Mouse (Mus musculus) forebrain, embryonic 16.5 days (tissue): ENCODE results near the gene Bcl3. TPM values are rescaled to one million over a fixed set of nuclear protein-coding genes. Genes with fewer than 3 reads are reported as not detected.
A peak's percentile ranks its signal among the peaks of the same experiment; 100 is the strongest.

ENCODE experiments used
- ATAC-seq: fragments of 200-750 bp; cut with Nextera tagmentation; 2 replicates; pipeline ENCODE4 v1.8.0; 2017; ENCODE audit warnings: mild to moderate bottlenecking, moderate library complexity
- H3K27ac ChIP-seq: fragments of 300-500 bp; sonication (generic); 2 replicates; pipeline ENCODE4 v1.5.1; 2014; ENCODE audit warnings: low read length, control low read depth
- H3K27me3 ChIP-seq: fragments of 300-500 bp; sonication (generic); replicated peaks from 2 replicates; pipeline ENCODE4 v1.6.1; 2014; ENCODE audit warnings: low read length; ENCODE audit not compliant: control insufficient read depth, insufficient read depth
- H3K36me3 ChIP-seq: fragments of 300-500 bp; sonication (generic); 2 replicates; pipeline ENCODE4 v1.6.1; 2014; ENCODE audit not compliant: control insufficient read depth, insufficient read depth
- H3K4me1 ChIP-seq: fragments of 300-500 bp; sonication (generic); replicated peaks from 2 replicates; pipeline ENCODE4 v1.6.1; 2014; ENCODE audit warnings: low read length; ENCODE audit not compliant: control insufficient read depth, insufficient read depth
- H3K4me2 ChIP-seq: fragments of 300-500 bp; sonication (generic); 2 replicates; pipeline ENCODE4 v1.6.1; 2014; ENCODE audit warnings: mild to moderate bottlenecking, low read length, control low read depth
- H3K4me3 ChIP-seq: fragments of 300-500 bp; sonication (generic); replicated peaks from 2 replicates; pipeline ENCODE4 v1.5.1; 2014; ENCODE audit warnings: mild to moderate bottlenecking, low read length, control low read depth
- H3K9ac ChIP-seq: fragments of 300-500 bp; sonication (generic); replicated peaks from 2 replicates; pipeline ENCODE4 v1.6.1; 2014; ENCODE audit warnings: low read depth, low read length, control low read depth
- H3K9me3 ChIP-seq: fragments of 300-500 bp; sonication (generic); 2 replicates; pipeline ENCODE4 v1.6.1; 2016; ENCODE audit warnings: low read length; ENCODE audit not compliant: control insufficient read depth
- WGBS: fragments of 180-500 bp; shearing (Covaris S2); extraction: QIAGEN DNeasy Blood & Tissue Kit; methylation state at CpG from one replicate; pipeline ENCODE4 v1.1.7; 2014; 5-methylcytosine and 5-hydroxymethylcytosine counted together
- polyA plus RNA-seq: library from polyadenylated mRNA; unstranded; fragments of >200 nt; fragmentation: Nextera tagmentation; extraction: Ambion mirVana; gene quantifications from 2 replicates; pipeline ENCODE4 v1.2.1, GENCODE M21; 2015

Bcl3 gene
- polyA plus RNA-seq, 1 experiment from 2014 or later = 0.92 TPM

DNA sequence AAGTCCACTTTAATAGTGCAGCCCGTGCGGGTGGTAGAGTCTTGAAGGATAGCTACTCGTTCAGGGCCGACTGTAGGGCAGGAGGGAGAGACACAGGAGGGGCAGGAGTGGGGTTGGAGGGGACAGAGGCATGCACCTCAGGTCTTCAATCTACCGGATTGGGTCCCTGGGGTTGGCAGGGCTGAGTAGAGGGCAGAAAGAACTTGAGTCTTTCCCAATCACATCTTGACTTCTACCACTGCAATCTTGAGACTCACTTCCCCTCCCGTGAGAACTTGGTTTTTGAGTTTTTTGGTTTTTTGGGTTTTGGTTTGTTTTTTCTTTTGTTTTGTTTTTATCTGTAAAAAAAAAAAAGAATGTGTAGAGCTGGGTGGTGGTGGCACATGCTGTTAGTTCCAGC is 33.7 kb upstream of the Bcl3 start:
- Histone ChIP-seq H3K36me3 (no peaks in the 10 kb centered on the region), H3K9ac (no peak overlapping the region), H3K27me3 (no peaks in the 10 kb centered on the region), H3K4me3 (no peak overlapping the region), H3K4me2 (no peak overlapping the region), H3K4me1 (peaks cover 5% of the 10 kb centered on the region; the same call in 1 of the 2 replicates), H3K27ac (no peak overlapping the region), H3K9me3 (no peaks in the 10 kb centered on the region)
- 85% methylated on average over 6 of the region's 6 CpGs for WGBS
- no peak for ATAC-seq

DNA sequence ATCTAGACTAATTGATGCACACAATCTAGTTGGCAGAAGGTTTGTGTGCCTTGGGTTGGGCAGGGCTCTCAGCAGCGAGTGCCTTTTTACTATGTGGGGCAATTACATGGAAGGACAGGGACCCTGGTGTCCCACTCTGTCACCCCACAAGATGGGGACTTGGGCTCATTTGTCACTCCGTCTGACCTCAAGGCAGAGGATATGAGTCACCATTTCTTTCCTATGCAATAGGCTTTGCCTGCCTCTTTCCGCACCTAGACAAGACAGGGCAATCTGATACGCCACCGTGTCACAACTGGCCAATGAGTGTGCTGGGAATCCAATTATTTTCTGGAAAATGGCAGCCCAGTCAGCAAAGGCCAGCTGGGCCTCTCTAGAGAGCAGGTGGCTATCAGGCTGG is 33.1 kb upstream of the Bcl3 start:
- Histone ChIP-seq H3K4me2 (no peak overlapping the region), H3K4me1 (peaks cover 5% of the 10 kb centered on the region; the same call in 1 of the 2 replicates), H3K9me3 (no peaks in the 10 kb centered on the region), H3K27me3 (no peaks in the 10 kb centered on the region), H3K27ac (no peak overlapping the region), H3K36me3 (no peaks in the 10 kb centered on the region), H3K4me3 (no peak overlapping the region), H3K9ac (no peak overlapping the region)
- ATAC-seq = no peak
- 90% methylated on average over 5 of the region's 5 CpGs for WGBS

DNA sequence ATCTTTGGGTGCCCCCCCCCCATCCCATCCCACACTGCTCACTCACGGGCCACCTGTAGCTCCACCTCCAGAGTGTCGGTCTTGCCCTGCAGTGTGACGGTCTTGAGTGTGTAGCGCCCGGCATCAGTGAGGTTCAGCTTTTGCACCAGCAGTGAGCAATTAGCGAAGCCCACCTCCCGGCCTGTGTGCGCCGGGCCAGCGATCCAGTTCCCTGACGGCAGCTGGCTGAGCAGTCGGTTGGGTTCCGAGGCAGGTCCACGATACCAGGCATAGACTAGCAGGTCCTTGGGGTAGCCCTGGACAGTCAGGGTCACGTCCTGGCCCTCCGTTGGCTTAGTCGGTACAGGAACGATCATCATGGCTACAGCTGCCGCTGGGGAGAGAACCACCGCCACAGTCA is 31.0 kb upstream of the Bcl3 start:
- 94% methylated on average over 20 of the region's 20 CpGs for WGBS
- ATAC-seq = no peak

DNA sequence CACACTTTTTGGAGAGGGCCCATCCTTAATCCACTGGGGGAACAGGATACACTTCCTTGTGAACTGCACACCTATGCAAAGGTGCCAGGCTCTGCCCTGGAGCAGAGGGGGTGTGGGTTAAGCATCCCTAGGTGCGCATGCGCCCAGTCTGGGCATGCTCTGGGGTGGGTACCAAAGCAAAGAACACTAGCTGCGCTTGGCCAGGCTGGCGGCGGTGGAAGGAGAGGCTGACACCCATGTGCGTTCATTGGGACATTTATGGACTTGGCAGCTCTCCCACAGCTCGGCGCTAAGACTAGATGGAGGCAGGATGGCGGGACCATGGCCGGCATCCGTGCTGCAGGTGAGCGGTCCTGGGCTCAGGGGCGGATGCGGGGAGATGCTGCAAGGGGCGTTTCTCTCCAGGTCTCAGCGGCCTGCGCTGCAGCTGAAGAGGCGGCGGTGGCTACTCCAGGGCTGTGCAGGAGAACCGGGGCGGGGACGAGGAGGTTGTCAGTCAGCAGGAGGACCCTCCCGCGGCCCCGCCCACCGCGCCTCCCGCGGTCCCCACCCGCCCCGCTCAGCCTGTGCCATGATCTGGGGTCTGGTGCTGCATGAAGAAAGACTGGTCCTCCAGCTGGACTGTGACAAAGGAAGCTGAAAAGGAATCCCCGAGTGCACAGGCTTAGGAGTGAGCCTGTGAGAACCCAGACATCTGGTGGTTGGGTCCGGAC is 29.4 kb upstream of the Bcl3 start, which contains the start of gene Gm19345:
TSS of gene Gm19345 (plus strand) at position 146 of the 713 bp plus-strand sequence.
- ATAC-seq = peak; percentile 91
- no peaks in the 10 kb centered on the region for H3K36me3 ChIP-seq
- H3K27me3 ChIP-seq = no peaks in the 10 kb centered on the region; the same call in 1 of the 2 replicates
- H3K9ac ChIP-seq = peak within 1 kb of the TSS; percentile 74
- H3K9me3 ChIP-seq = no peaks in the 10 kb centered on the region
- peak within 1 kb of the TSS; percentile 23; the same call in 1 of the 2 replicates for H3K27ac ChIP-seq
- peaks cover 5% of the 10 kb centered on the region; the same call in 1 of the 2 replicates for H3K4me1 ChIP-seq
- H3K4me3 ChIP-seq = peak within 1 kb of the TSS; percentile 54
- H3K4me2 ChIP-seq = peak within 1 kb of the TSS; percentile 57
- 4% methylated on average over 33 of the region's 33 CpGs for WGBS

More for the DNA sequence above, 31.0 kb upstream of the Bcl3 start:
- H3K4me2 ChIP-seq = no peak overlapping the region
- H3K27me3 ChIP-seq = no peaks in the 10 kb centered on the region
- no peaks in the 10 kb centered on the region for H3K9me3 ChIP-seq
- H3K4me1 ChIP-seq = peaks cover 5% of the 10 kb centered on the region; the same call in 1 of the 2 replicates
- H3K4me3 ChIP-seq = no peak overlapping the region
- no peak overlapping the region for H3K27ac ChIP-seq
- H3K9ac ChIP-seq = no peak overlapping the region
- no peaks in the 10 kb centered on the region for H3K36me3 ChIP-seq

DNA sequence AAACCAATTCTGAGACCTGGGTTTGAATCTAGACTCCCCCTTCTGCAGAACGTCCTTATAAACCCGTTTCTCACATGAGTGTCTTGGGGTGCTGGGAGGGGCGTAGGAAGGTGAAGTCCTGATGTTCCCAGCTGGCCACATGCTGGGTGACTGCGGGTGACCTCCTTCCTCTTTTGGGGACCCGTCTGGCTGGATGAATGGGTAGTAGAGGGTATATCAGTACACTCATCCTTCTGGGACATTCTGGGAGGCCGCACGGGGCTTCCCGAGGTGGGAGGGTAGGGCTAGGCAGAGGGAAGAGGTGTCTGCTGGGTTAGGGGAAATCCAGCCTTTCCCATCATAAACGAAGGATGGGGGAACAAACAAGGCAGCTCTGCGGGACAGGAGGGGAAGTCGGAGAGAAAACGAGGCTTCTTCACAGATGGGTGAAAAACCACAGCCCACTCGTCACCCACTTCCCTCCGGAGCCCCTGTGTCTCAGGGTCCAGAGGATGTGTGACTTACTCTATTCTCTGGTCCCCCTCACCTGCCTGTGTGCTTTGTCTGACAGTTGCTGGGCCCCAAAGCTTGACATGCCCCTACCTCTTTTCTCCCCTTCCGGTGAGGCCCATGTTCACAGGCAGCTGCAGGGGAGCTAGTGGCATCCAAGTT is 22.1 kb upstream of the Bcl3 start:
- Histone ChIP-seq H3K4me2 (no peak overlapping the region), H3K9me3 (no peaks in the 10 kb centered on the region), H3K4me1 (no peaks in the 10 kb centered on the region), H3K27ac (no peak overlapping the region), H3K4me3 (no peak overlapping the region), H3K27me3 (peaks cover 6% of the 10 kb centered on the region), H3K36me3 (no peaks in the 10 kb centered on the region), H3K9ac (no peak overlapping the region)
- no peak for ATAC-seq
- WGBS = 67% methylated on average over 15 of the region's 15 CpGs

DNA sequence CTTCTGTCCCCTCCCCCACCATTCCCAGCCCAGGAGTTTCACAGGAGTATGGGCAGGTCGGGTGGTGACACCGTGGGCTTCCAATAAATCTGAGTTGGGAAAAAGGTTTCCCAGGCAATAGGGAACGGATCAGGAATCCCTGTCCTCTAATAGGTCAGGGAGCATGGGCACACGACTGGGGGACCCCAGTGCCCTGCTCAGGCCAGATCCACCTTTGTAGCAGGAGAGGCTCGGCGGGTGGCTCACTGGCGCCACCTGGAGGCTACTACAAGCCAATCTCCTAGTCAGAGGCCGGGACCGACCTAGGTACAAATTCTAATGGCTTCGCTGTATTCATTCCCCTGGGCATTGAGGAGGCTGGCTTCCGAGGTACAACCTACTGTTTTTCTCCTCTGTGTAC is 21.0 kb upstream of the Bcl3 start:
- H3K36me3 ChIP-seq = no peaks in the 10 kb centered on the region
- ATAC-seq = 0 out of 2 replicates have a peak, but pooled peaks have one; percentile 31
- H3K4me3 ChIP-seq = no peak overlapping the region
- WGBS = 3% methylated on average over 11 of the region's 11 CpGs
- no peaks in the 10 kb centered on the region for H3K9me3 ChIP-seq
- no peak overlapping the region for H3K9ac ChIP-seq
- H3K27ac ChIP-seq = no peak overlapping the region
- no peak overlapping the region for H3K4me2 ChIP-seq
- H3K27me3 ChIP-seq = peaks cover 6% of the 10 kb centered on the region
- H3K4me1 ChIP-seq = no peaks in the 10 kb centered on the region

DNA sequence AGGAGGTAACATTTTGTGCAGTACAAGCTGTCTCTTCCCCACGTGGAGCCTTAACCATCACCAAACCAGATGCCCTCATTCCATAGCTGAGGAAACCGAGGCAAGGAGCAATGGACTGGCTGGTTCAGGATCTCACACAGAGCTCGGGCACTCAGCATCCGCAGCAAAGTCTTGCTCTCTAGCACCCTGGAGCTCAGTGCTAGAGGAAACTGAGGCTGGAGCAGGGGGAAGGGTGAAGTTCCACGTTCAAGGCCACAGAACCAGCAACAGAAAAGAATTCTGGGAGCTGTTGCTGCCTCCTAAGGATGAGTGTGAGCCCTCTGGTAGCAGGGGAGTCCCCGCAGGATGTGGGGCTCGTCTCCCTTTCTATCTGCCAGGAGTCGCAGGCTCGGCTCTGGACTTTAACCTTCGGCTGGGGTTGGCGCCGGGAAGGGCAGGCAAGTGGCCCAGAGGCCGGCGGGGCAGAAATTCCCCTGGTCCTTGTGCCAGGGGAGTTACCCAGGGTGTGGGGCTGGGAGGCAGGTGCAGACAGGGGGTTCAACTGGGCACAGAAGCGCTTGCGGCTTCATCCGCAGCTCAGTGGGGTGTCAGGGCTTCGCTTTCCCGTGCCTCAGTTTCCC is 20.4 kb upstream of the Bcl3 start:
- no peaks in the 10 kb centered on the region for H3K36me3 ChIP-seq
- no peaks in the 10 kb centered on the region for H3K9me3 ChIP-seq
- H3K9ac ChIP-seq = no peak overlapping the region
- H3K4me1 ChIP-seq = no peaks in the 10 kb centered on the region
- no peak for ATAC-seq
- WGBS = 31% methylated on average over 19 of the region's 19 CpGs
- peaks cover 6% of the 10 kb centered on the region for H3K27me3 ChIP-seq
- H3K4me3 ChIP-seq = no peak overlapping the region
- no peak overlapping the region for H3K27ac ChIP-seq
- no peak overlapping the region for H3K4me2 ChIP-seq

DNA sequence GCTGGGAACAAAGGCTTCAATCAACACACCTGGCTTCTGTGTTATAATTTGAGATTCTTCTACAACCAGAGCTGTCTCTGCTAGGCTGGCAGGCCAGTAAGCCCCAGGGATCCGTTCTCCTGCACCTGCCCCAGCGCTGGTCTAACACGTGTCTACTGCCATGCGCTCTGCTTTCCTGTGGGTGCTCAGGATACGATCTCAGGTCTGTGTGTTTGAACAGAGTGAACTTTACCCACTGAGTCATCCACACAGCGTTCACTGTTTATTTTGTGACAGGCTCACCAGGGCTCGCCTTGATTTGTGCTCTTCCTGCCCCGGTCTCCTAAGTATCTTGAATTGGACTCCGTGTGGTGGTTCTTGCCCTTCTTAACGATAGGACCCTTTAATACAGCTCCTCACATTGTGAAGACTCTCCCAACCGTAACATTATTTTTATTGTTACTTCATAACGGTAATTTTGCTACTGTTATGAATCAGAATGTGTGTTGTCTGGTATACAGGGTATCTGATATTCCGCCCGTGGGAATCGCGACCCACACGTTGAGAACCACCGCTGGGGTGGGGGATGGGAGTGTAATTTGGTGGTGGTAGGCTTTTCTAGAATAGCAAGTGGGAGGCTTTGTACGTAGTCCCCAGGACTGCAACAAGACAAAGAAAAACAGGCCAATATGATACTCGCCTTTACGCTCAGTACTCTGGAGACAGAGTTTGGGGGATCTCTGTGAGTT is 19.3 kb upstream of the Bcl3 start:
- Histone ChIP-seq H3K4me1 (no peaks in the 10 kb centered on the region), H3K36me3 (no peaks in the 10 kb centered on the region), H3K27ac (no peak overlapping the region), H3K4me2 (no peak overlapping the region), H3K9me3 (no peaks in the 10 kb centered on the region), H3K27me3 (peaks cover 6% of the 10 kb centered on the region), H3K9ac (no peak overlapping the region), H3K4me3 (no peak overlapping the region)
- no peak for ATAC-seq
- WGBS = 82% methylated on average over 21 of the region's 21 CpGs

DNA sequence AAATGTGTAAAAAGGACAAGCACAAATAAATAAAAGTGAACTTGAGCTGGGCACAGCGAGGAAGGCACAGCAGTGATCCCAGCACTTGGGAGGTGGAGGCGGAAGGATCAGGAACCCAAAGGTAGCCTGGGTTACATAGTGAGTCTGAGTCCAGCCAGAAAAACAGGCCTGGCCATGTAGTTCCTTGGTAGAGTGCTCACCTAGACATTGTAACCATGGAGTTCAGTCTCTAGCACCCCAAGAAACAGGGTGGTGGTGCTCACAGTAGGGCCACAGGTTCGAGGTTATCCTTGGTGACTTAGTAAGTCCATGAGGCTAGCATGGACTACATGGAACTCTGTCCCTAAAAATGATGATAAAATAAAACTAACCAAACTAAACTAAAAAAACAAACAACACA is 18.4 kb upstream of the Bcl3 start:
- 85% methylated on average over 3 of the region's 3 CpGs for WGBS
- no peak for ATAC-seq

More for the DNA sequence above, 18.4 kb upstream of the Bcl3 start:
- no peak overlapping the region for H3K9ac ChIP-seq
- no peak overlapping the region for H3K27ac ChIP-seq
- H3K27me3 ChIP-seq = peaks cover 6% of the 10 kb centered on the region
- no peak overlapping the region for H3K4me3 ChIP-seq
- no peaks in the 10 kb centered on the region for H3K36me3 ChIP-seq
- H3K4me1 ChIP-seq = no peaks in the 10 kb centered on the region
- H3K9me3 ChIP-seq = no peaks in the 10 kb centered on the region
- no peak overlapping the region for H3K4me2 ChIP-seq
